Mouse (Mus musculus) gastrocnemius, postnatal 25 days (tissue): ENCODE measurements around the gene Zfp760. TPM values are rescaled to one million over a fixed set of nuclear protein-coding genes. Genes with fewer than 3 reads are reported as not detected.
A peak's percentile ranks its signal among the peaks of the same experiment; 100 is the strongest.
"Not testable (repeated sequence)": the region's sequence is repeated elsewhere in the genome, so short reads cannot be mapped to it uniquely, and the experiment has no call there.

ENCODE experiments used
- DNase-seq: peaks from one replicate; pipeline ENCODE4 v3.0.0; 2022
- long read RNA-seq, 2 experiments: library from polyadenylated mRNA; stranded (forward); transcript quantifications; one replicate each; pipeline ENCODE4 v2.0.0; 2021
- total RNA-seq, 2 experiments: library from RNA; stranded (reverse); gene quantifications; 1 replicate in 1 of 2; 2 replicates in 1 of 2; pipeline ENCODE4 v1.2.3; 2021

Gene Zfp760
- 1 to 10 TPM; 1.4 to 1.7 TPM for total RNA-seq
- long read RNA-seq, experiment 1, result 0 reads
- long read RNA-seq, experiment 2, result 0 reads

DNA sequence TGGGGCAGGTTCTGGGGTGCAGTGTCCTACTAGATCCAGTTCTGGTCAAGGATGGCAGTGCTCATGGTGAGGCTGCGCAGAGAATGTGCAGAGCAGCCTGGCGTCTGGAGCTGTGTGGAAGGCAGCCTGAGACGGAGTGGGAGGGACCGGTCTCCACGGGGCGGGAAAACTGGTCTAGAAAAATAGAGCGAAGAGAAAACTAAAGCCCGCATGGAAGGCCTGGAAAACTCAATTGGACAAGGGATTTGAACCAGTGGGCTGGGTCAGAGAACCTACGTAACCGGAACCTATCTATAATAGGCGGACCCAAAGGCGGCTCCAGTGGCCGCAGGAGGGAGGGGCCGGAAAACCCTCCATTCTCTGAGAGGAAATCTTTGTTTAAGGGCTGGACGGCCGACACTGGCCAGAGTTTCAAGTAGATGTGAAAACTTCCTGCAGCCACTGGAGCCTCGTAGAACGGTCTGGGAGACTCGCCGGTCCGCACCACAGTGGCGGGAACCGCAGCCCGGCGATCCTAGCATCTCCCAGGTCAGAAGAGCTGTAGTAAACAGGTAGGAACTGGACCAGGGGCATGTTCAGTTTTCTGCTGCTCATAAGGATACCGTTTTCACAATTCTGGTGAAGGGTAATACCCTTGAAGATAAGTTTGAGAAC, at the start of gene Zfp760:
TSS of gene Zfp760 (plus strand) at position 399 of the 654 bp plus-strand sequence.
- peak; percentile 82 for DNase-seq

DNA sequence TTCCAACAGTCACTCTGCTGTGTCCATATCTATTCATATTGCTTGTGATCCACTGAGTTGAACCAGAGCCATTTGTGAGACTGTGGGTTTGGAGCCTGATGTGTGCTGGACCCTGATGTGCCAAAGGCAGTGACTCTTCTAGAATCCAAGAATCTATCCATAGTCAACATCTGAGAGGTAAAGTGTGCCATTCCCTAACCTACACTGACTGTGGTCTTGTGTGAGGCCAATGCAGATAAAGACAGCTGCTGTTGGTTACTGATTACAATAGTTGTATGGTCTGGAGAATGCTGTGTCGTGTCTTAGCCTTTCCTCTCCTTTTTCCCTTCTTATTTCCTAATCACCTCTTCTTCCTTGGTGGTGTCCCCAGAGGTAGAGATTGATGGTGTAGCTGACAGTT, 28.7 kb upstream of the Zfp760 start:
- DNase-seq, result not testable (repeated sequence)

DNA sequence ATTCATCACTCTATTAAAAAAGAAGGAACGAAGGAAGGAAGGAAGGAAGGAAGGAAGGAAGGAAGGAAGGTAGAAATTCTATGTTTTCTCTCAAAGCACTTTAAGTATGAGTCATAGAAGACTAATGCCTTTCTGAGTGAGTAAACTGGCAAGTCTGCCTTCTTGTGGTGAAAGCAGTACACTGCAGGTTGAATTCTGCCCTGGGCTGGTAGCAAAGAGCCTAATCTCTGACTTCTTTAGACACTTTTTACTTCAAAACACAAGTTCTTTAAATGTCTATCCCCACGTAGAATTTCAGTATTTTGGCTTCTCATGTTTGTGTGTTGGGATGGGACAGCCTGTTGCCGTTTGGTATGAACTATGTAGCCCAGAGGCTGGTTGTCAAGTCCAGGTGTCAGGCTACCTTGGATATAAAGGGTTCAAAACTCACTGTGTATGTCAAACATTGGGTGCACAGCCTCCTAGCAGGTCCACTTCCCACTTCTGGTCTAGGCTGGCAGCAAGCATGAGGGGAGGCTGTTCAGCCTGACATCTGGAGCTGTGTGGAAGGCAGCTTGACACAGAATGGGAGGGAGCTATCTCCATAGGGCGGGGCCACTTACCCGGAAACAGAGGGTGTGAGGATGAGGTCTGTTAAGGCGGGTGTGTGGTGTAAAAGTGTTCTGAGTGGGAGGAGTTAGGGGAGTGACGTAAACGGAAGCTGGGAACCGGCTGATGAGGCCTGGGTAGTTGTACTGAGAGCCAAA, 28.1 kb upstream of the Zfp760 start:
- DNase-seq, result peak; percentile 86

DNA sequence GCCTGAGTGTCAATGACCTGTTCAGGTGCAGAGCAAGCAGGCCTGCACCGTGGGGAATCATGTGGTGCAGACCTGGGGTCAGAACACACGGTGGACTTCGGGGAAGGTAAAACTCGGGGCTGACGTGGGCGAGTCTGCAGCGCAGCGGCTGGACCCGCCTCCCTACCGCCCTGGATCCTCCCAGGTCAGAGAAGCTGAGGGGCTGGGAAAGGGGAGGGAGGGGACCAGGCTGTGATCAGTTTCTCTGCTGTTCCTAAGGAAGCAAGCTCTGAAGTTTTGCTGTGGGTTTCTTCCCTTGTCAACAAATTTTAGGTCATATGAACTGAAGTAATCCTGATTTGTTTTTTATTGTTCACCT, 27.5 kb upstream of the Zfp760 start:
- DNase-seq, result not testable (repeated sequence)

DNA sequence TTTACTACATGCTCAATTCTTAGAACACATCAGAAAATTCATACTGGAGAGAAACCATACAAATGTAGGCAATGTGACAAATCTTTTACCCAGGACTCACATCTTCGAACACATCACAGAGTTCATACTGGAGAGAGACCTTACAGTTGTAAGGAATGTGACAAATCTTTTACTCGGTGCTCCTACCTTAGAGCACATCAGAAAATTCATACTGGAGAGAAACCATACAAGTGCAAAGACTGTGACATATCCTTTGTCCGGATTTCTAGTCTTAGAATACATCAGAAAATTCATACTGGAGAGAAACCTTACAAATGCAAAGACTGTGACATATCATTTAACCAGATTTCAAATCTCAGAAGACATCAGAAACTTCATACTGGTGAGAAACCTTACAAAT, 16.0 kb upstream of the Zfp760 start, which contains the start of gene Gm10226:
TSS of gene Gm10226 (plus strand) at position 301 of the 400 bp plus-strand sequence.
- DNase-seq, result no peak

DNA sequence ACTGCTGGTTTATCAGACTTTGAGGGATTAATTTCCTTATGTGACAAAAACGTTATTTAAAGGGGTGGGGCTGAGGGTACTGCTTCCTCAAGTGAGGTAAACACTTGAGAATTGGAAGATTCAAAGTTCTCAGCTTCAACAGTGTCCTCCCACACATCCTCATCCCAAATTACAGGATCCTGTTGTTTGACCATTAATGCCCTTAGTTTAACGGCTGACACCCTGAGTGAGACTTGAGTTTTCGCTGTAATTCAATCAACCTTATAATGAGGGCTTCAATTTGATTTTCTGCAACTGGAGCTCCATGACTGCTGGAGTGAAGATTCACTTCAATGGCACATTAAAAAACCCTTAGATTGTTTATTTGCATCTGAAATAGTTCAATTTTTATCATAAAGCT, 14.2 kb upstream of the Zfp760 start:
- no peak for DNase-seq

DNA sequence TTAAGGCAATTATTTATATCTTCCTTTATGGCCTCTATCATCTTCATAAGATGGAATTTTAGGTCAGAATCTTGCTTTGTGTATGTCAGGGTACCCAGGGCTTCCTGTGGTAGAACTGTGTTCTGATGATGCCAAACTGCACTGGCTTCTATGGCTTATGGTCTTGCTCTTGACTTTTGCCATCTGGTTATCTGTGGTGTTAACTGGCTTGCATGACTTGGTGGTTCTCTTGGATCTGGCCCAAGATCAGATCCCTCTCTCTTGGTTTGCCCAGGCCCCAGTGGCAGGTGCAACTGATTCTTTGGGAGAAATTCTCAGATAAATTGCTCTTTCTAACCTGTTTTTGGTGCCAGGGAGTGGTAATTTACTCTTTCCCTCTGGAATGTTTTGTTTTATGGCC, 11.5 kb upstream of the Zfp760 start:
- DNase-seq, result no peak

DNA sequence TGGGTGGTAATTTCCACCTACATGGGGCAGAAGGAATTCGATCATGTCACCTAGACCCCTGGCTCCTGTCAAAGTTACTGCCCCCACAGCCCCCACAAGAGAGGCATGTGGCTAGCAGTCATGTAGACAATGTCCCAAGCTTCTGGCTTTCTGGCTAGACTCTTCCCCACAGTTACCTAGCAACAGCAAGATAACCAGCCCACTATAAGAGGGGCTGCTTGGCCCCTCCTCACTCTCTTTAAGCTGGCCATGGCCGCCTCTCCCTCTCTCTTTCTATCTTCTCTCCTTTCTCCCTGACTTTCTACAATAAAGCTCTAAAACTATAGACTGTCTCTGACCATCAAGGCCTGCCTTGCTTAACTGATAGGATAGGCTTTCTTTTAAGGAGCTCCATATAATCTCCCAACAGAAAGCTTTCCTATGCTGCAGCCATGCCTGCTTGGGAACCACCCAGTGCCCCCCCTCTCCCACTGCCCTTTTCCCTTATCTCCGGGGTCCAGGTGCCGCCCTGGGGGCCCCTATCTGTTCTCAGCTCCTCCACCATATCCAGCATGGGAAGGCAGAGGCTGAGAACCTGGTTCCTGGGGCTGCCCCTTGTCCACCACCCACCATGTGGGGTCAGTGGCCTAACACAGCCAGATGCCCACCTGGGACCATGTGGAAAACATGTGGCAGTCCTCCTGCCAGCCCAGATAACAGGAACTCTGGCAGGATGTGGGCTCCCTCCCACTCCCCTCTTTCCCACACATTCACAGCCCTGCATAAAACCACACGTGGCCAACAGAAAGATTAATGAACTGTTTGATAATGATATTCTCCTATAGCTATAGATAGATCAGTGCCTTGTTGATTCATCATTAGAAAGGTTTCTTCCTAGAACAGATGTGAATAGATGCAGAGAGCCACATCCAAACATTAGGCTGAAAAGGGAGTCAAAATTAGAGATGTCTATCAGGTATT, 5.0 kb upstream of the Zfp760 start:
- no peak for DNase-seq

DNA sequence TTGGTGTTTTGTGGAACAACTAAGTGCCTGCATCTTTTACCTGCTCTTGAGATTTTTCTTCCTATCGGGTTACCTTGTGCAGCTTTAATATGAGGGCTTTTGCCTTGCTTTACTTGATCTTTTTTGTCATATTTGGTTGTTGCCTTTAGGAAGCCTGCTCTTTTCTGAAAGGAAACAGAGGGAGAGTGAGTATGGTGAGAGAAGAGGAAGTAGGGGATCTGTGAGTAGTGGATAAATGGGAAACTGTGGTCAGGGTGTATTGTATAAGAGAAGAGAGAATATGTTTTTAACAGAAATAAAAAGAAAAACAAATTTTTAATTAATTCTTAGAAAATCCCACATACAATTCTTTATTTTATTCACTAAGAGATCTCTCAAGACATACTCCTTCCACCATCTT, 4.1 kb upstream of the Zfp760 start:
- no peak for DNase-seq

DNA sequence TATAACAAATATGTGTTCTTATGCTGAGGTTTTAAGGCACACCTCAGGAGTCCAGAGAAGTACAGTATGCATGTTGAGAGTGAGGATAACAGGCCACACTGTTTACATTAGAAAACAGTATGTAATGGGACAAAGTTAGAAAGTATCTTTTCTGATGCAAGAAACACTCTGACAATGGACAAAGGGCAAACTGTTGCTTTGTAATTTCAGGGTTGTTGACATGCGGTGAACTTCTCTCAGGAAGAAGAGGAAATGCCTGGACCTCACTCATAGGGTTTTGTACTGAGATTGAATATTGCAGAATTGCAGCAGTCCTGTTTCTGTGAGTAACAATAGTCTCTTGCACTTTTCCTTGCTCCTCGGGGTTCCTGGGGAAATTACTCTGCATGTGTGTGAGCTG, 860 bp downstream of the Zfp760 start:
- DNase-seq, result no peak

DNA sequence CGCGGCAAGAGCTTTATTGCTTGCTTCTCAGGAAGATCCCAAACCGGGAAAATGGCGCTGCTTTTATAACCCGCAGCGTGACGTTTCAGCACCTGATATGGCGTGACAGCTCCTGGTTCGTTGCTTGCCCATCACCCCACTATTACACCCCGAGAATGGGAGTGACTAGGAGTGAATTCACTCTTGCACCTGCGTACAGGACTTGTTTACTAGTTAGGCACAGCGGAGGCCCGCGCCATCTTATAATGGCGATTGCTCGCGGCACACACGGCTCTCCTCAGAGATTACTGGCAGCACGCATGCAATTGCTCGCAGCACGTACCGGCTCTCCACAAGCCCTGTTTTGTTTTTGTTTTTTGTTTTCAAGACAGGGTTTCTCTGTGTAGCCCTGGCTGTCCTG, 23.0 kb downstream of the Zfp760 start, which contains the start of gene Zfp229:
TSS of gene Zfp229 (plus strand) at position 301 of the 400 bp plus-strand sequence.
- not testable (repeated sequence) for DNase-seq

DNA sequence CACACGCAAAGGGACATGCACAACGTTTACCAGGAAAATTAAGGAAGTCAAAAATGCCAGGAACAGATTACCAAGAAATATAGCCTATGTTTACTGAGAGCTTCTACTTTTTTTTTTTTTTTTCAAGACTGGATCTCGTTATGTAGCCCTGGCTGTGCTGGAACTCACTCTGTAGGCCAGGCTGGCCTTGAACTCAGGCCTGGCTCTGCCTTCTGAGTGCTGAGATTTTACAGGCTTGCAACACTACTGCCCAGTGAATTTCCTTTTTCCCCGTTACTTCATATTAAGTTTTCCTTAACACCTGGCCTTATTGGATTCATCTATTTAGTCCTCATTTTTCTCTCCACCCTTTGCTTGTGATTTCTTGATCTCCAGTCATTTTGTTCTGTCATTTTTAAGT, 25.5 kb downstream of the Zfp760 start:
- no peak for DNase-seq

DNA sequence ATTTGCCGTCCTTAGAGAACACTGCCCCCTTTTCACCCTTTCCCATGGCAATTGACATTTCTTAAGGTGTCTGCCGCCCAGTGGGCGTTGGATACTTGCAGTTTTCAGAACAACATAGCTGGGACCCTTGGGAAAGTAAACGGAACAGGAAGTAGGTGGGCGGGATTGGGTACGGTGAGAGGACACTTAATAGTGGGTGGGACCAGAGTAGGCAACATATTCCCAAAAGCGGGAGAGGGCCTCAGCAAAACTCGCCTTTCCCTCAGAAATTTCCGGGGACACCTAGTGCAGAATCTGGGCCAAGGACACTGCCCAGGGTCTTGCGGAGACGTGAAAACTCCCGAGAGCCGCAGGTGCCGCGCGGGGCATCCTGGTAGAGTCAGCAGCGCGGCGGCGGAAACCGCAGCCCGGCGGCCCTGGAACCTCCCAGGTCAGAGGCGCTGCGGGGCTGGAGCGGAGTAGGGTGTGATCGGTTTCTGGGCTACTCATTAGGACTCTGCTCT, 26.0 kb downstream of the Zfp760 start:
- DNase-seq, result peak; percentile 62

DNA sequence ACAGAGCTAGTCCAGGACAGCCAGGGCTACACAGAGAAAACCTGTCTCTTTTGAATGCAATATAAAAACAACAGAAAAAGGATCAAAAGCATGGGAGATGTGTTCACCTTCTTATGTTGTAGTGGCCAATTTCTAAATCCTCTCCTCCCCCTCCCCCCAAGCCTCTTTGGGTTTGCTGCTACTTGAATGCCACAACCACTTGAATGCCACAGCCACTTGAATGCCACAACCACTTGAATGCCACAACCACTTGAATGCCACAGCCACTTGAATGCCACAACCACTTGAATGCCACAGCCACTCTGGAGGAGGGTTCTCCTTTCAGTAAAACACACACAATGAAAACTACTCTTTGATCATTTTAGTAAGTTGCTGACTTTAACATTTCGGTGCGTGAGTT, 45.2 kb downstream of the Zfp760 start:
- no peak for DNase-seq

DNA sequence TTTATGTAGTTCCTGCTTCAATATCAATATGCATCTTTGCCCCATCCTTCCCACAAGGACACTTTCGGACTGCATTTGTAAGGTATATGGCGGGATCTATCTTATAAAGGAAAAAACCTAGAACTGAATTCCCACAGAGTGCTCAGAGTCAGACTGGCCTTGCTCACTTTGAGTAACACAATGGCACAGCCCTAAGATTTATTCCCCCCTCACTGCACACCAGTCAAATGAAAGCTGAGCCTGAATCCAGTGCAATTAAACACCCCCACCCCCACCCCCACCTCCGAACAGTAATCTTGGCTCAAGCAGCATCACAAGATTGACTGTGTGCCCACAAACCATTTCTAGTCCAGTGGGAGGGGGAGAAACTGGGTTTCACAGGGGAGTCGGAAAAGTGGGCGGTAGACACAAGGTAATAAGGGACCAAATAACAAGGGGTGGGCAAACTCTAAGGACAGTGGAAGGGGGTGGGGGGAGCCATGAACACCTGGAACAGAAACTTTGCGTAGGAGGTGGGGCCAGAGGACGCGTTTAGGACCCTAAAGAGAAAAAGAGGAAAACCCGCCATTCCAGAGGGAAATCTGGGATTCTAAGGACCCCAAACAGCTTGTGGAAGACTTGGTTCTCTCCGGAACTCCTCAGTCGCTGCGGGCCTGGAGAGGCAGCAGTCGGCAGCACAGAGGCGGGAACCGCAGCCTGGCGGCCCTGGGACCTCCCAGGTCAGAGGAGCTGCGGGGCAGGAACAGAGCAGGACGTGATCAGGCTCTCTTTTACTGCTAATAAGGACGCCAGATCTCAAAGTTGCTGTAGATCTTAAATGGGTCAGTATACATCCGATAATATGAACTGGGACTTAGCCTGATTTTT, 46.0 kb downstream of the Zfp760 start:
- DNase-seq, result no peak

DNA sequence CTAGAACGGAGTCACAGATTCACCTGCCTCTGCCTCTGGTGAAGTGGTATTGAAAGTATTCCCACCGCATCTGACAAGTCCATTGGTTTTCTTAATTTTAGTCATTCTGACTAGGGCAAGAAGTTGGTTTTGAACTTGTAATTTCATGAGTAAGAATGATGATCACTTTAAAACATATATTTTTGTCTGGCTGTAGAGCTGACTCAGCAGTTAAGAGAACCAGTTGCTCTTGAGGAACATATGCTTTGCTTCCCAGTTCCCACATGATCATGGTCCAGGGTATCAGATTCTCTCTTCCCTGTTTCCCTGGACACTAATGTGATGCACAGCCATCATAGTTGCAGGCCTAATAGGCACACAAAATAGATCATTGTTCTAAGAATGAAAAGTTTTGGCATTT, 62.8 kb downstream of the Zfp760 start:
- no peak for DNase-seq

Other genes starting within 250 kb of the Zfp760 start
- 1 to 10 TPM; 1.1 to 1.4 TPM for gene Zfp53, start 218.7 kb upstream of the Zfp760 start, total RNA-seq
- 1 to 10 TPM; 3.0 to 6.3 TPM for gene Zfp52, start 172.2 kb upstream of the Zfp760 start, total RNA-seq
- gene Zfp948, start 140.7 kb upstream of the Zfp760 start, total RNA-seq, result 1 to 10 TPM; 1.8 to 3.1 TPM
- gene Zfp983, start 57.1 kb upstream of the Zfp760 start, total RNA-seq, result 1 to 10 TPM; 1.8 to 2.0 TPM
- gene Gm10226, start 15.9 kb upstream of the Zfp760 start, total RNA-seq, result 1 to 10 TPM; 1.9 to 3.3 TPM
- 1 to 10 TPM; 4.4 to 7.0 TPM for gene Zfp229, start 23.1 kb downstream of the Zfp760 start, total RNA-seq
- gene Zfp820, start 138.0 kb downstream of the Zfp760 start, total RNA-seq, result under 1 TPM; 0.43 to 0.46 TPM
- gene Zfp995, start 202.2 kb downstream of the Zfp760 start, total RNA-seq, result under 1 TPM; 0.95 to 0.96 TPM